Mouse (Mus musculus) limb, embryonic 14.5 days (tissue): Measurements from ENCODE around the gene Bag1. TPM values are rescaled to one million over a fixed set of nuclear protein-coding genes. Genes with fewer than 3 reads are reported as not detected.

Experiments used
- ATAC-seq: fragments of 200-750 bp; cut with Nextera tagmentation; 2 replicates; pipeline ENCODE4 v1.8.0; 2017; ENCODE audit warnings: low read depth, moderate number of reproducible peaks, moderate TSS enrichment; ENCODE audit not compliant: low FRiP score
- DNase-seq: peaks from one replicate; pipeline ENCODE4 v3.0.0-alpha.2; 2015; ENCODE audit warnings: low spot score
- H3K27ac ChIP-seq: fragments of 300-500 bp; sonication (generic); replicated peaks from 2 replicates; pipeline ENCODE4 v1.5.1; 2014; ENCODE audit warnings: low read depth, mild to moderate bottlenecking, low read length, moderate library complexity, mixed read lengths
- H3K27me3 ChIP-seq: fragments of 300-500 bp; sonication (generic); 2 replicates; pipeline ENCODE4 v1.6.1; 2014; ENCODE audit warnings: low read length, mixed read lengths; ENCODE audit not compliant: control insufficient read depth, insufficient read depth
- H3K36me3 ChIP-seq: fragments of 300-500 bp; sonication (generic); 2 replicates; pipeline ENCODE4 v1.6.1; 2014; ENCODE audit warnings: mild to moderate bottlenecking, low read length, moderate library complexity, mixed read lengths; ENCODE audit not compliant: control insufficient read depth, insufficient read depth
- H3K4me1 ChIP-seq: fragments of 300-500 bp; sonication (generic); 2 replicates; pipeline ENCODE4 v1.6.1; 2014; ENCODE audit warnings: antibody characterized with exemption, low read length, mixed read lengths; ENCODE audit not compliant: control insufficient read depth, insufficient read depth
- H3K4me2 ChIP-seq: fragments of 300-500 bp; sonication (generic); replicated peaks from 2 replicates; pipeline ENCODE4 v1.6.1; 2014; ENCODE audit warnings: low read depth, mild to moderate bottlenecking, low read length, moderate library complexity; ENCODE audit not compliant: severe bottlenecking
- H3K4me3 ChIP-seq: fragments of 300-500 bp; sonication (generic); replicated peaks from 2 replicates; pipeline ENCODE4 v1.5.1; 2014; ENCODE audit warnings: low read length
- H3K9ac ChIP-seq: fragments of 300-500 bp; sonication (generic); 2 replicates; pipeline ENCODE4 v1.6.1; 2014; ENCODE audit warnings: mild to moderate bottlenecking, low read depth, low read length, moderate library complexity; ENCODE audit not compliant: severe bottlenecking
- H3K9me3 ChIP-seq: fragments of 300-500 bp; sonication (generic); 2 replicates; pipeline ENCODE4 v1.6.1; 2016; ENCODE audit warnings: low read length; ENCODE audit not compliant: control insufficient read depth
- POLR2A ChIP-seq: fragments of 200-500 bp; IDR thresholded peaks from 2 replicates; pipeline ENCODE4 v1.8.0; 2012; ENCODE audit warnings: inconsistent platforms, mild to moderate bottlenecking, moderate library complexity, borderline replicate concordance; ENCODE audit not compliant: insufficient read depth, insufficient read length; ENCODE audit errors: extremely low read depth
- WGBS: fragments of 180-500 bp; shearing (Covaris S2); extraction: QIAGEN DNeasy Blood & Tissue Kit; methylation state at CpG from one replicate; pipeline ENCODE4 v1.1.7; 2014; 5-methylcytosine and 5-hydroxymethylcytosine counted together
- polyA plus RNA-seq, 2 experiments: library from polyadenylated mRNA; depleted of rRNA in 1 of 2; stranded (reverse) in 1 of 2; unstranded in 1 of 2; fragments of >200 nt; fragmentation: Nextera tagmentation in 1 of 2; extraction: Ambion mirVana in 1 of 2; gene quantifications; 2 replicates each; pipeline versions ENCODE4 v1.2.1 to v1.2.3; 2012 to 2014

Bag1 gene
- polyA plus RNA-seq, 2 experiments, result 109 to 252 TPM

- Histone ChIP-seq H3K27me3 (no peaks in the 10 kb centered on the region), H3K36me3 (no peaks in the 10 kb centered on the region), H3K4me1 (no peaks in the 10 kb centered on the region), H3K9ac (no peak overlapping the region), H3K4me2 (no peak overlapping the region), H3K9me3 (no peaks in the 10 kb centered on the region), H3K27ac (no peak overlapping the region), H3K4me3 (no peak overlapping the region)
- no peak for DNase-seq
- 95% methylated on average over 3 of the region's 3 CpGs for WGBS
- ATAC-seq, result no peak
- TF ChIP-seq POLR2A, result no peak
Measured at GRCm38 (mm10) chr4:40900071-40900470, 48.0 kb downstream of the Bag1 start.

- no peak overlapping the region for H3K4me2 ChIP-seq
- ATAC-seq (no peak), DNase-seq (no peak)
- no peak overlapping the region for H3K9ac ChIP-seq
- H3K4me1 ChIP-seq, result no peaks in the 10 kb centered on the region
- TF ChIP-seq POLR2A, result no peak
- no peaks in the 10 kb centered on the region for H3K9me3 ChIP-seq
- H3K36me3 ChIP-seq, result no peaks in the 10 kb centered on the region
- no peak overlapping the region for H3K27ac ChIP-seq
- no peaks in the 10 kb centered on the region for H3K27me3 ChIP-seq
- 85% methylated on average over 2 of the region's 2 CpGs for WGBS
- H3K4me3 ChIP-seq, result no peak overlapping the region
Measured at GRCm38 (mm10) chr4:40899264-40899663, 48.8 kb downstream of the Bag1 start.

GRCm38 (mm10) chr4:40898476-40899044 lies 49.5 kb downstream of the Bag1 start:
- DNase-seq, result no peak
- Histone ChIP-seq H3K4me2 (no peak overlapping the region), H3K9me3 (no peaks in the 10 kb centered on the region), H3K36me3 (no peaks in the 10 kb centered on the region), H3K9ac (no peak overlapping the region), H3K27ac (no peak overlapping the region), H3K4me1 (no peaks in the 10 kb centered on the region), H3K4me3 (no peak overlapping the region), H3K27me3 (no peaks in the 10 kb centered on the region)
- no peak for TF ChIP-seq POLR2A
- no peak for ATAC-seq
- whole genome bisulfite sequencing, result 72% methylated on average over 6 of the region's 6 CpGs

DNA sequence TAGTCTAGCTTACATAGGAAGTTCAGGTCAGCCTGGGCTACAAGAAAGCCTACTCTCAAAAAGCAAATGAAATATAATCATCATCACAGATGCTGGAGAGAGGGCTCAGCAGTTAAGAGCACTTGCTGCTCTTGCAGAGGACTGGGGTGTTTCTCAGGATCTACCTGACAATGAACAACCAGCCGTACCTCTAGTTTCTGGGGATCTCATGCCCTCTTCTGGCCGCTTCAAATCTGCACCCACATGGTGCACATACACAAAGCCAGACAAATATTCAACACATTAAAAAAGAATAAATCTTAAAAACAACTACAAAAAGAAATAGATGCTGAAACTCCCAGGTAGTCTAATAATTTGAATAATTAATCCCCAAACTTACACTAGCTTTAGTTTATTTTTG lies 52.4 kb downstream of the Bag1 start:
- Histone ChIP-seq H3K4me1 (no peaks in the 10 kb centered on the region), H3K27me3 (no peaks in the 10 kb centered on the region), H3K9me3 (no peaks in the 10 kb centered on the region), H3K4me3 (no peak overlapping the region), H3K36me3 (no peaks in the 10 kb centered on the region), H3K4me2 (no peak overlapping the region), H3K27ac (no peak overlapping the region), H3K9ac (no peak overlapping the region)
- WGBS, result 93% methylated on average over 2 of the region's 2 CpGs
- ATAC-seq (no peak), DNase-seq (no peak)
- TF ChIP-seq POLR2A, result no peak

DNA sequence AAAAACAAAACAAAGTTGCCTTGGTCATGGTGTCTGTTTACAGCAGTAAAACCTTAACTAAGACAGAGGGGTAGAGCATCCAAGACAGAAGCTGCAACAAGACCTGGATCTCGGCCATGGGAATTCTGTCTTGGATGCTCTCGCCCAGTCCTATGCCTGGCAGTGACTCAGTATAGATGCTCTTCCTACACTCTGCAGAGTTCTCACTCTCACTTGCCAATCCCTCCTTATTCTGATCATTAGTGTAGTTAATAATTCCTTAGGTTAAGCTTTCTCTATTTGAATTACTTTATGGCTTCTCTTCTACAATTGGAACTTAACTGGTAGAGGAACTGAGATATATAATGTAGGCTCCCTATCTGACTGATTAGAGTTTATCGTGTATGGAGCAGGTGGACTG lies 53.0 kb downstream of the Bag1 start:
- WGBS, result 96% methylated on average over 3 of the region's 3 CpGs
- Histone ChIP-seq H3K4me1 (no peaks in the 10 kb centered on the region), H3K36me3 (no peaks in the 10 kb centered on the region), H3K27me3 (no peaks in the 10 kb centered on the region), H3K4me2 (no peak overlapping the region), H3K9ac (no peak overlapping the region), H3K9me3 (no peaks in the 10 kb centered on the region), H3K27ac (no peak overlapping the region), H3K4me3 (no peak overlapping the region)
- ATAC-seq (no peak), DNase-seq (no peak)
- no peak for TF ChIP-seq POLR2A

- H3K27me3 ChIP-seq, result no peaks in the 10 kb centered on the region
- no peak overlapping the region for H3K9ac ChIP-seq
- H3K9me3 ChIP-seq, result no peaks in the 10 kb centered on the region
- DNase-seq (no peak), ATAC-seq (no peak)
- no peak overlapping the region for H3K27ac ChIP-seq
- no peak for TF ChIP-seq POLR2A
- WGBS, result 77% methylated on average over 5 of the region's 5 CpGs
- H3K4me3 ChIP-seq, result no peak overlapping the region
- no peaks in the 10 kb centered on the region for H3K4me1 ChIP-seq
- no peak overlapping the region for H3K4me2 ChIP-seq
- H3K36me3 ChIP-seq, result no peaks in the 10 kb centered on the region
Measured at GRCm38 (mm10) chr4:40891206-40891605, 56.9 kb downstream of the Bag1 start.
